Mouse (Mus musculus): ENCODE data around the gene Cebpb. TPM values are rescaled to one million over a fixed set of nuclear protein-coding genes. Genes with fewer than 3 reads are reported as not detected.

Gene Cebpb
- polyA plus RNA-seq, 1 experiment: 16.7 TPM

DNA sequence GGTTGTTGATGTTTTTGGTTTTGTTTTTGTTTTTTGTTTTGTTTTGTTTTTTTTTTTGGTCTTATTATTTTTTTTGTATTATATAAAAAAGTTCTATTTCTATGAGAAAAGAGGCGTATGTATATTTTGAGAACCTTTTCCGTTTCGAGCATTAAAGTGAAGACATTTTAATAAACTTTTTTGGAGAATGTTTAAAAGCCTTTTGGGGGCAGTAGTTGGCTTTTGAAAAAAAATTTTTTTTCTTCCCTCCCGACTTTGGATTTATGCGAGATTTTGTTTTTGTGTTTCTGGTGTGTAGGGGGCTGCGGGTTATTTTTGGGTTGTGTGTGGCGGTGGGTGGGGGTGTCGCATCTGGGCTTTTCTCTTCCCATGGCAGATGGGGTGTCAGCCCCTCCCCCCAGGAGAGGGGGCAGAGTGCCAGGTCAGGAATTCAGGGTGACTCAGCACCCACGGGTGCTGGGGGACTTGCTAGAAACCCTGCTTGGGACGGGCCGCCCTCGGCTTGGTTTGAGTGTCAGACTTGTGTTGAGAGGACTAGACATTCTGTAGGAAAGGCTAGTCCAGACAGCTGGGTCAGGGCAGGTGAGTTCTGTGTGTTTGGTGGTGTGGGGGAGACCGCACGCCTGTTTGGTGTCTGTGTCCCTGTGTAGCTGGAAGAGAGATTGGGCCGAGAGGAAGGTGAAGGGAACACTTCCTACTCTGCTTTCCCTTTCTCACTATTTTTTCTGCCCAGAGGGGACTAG, 1.7 kb downstream of the Cebpb start:
- Histone ChIP-seq H3K4me3 (ENCODE audit: insufficient read depth, low read length) (peak overlapping the region; percentile 92), H3K4me1 (ENCODE audit: control insufficient read depth, insufficient read depth, low read length) (peaks cover 6% of the 10 kb centered on the region), H3K27ac (ENCODE audit: insufficient read depth, low read length) (peak overlapping the region; percentile 48; the same call in 1 of the 2 replicates)
- no peak for TF ChIP-seq POLR2A (IDR thresholded peaks at IDR 0.05; ENCODE audit: extremely low read depth, insufficient read depth, low read length)

DNA sequence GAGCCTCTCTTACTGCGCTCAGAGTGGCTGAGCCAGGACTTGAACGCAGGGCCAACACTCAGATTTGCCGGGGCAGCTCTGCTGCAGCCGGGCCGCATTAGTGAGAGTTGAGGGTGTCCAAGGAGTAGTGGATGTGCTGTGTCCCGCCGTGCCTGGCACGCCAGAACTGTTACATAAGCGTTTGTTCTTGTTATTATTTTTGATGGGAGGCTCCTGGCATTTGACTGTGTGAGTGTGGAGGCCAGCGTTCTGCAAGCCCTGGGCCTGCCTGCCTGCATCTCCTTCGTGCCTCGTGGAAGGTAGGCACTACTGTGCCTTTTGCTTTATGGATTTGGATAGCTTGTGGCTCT, 2.2 kb downstream of the Cebpb start:
- H3K27ac ChIP-seq (ENCODE audit: insufficient read depth, low read length): no peak overlapping the region; the same call in 1 of the 2 replicates
- peak overlapping the region; percentile 92 for H3K4me3 ChIP-seq (ENCODE audit: insufficient read depth, low read length)
- TF ChIP-seq CTCF (IDR thresholded peaks at IDR 0.05; ENCODE audit: extremely low read depth, insufficient read depth, low read length) (no peak), POLR2A (IDR thresholded peaks at IDR 0.05; ENCODE audit: extremely low read depth, insufficient read depth, low read length) (no peak)
- H3K4me1 ChIP-seq (ENCODE audit: control insufficient read depth, insufficient read depth, low read length): peaks cover 6% of the 10 kb centered on the region

DNA sequence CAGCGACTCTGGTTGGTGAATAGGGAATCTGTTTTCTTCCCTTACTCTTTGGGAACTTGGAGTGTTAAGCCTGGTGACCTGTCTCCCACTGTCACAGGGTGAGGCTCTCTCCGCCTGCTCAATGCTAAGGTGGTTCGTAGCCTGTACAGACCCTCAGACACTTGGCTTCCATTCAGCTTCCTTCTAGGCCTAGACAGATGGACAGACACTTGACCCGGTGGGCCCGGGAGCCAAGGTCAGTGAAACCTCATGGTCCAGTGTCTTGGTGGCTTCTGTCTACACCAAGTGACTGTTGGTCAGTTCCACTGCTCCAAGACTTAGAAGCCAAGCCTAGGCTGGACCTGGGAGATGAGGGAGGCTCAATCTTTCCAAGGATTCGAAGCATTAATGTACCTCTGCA, 2.7 kb downstream of the Cebpb start:
- Histone ChIP-seq H3K4me3 (ENCODE audit: insufficient read depth, low read length) (peak overlapping the region; percentile 92; the same call in 1 of the 2 replicates), H3K4me1 (ENCODE audit: control insufficient read depth, insufficient read depth, low read length) (peaks cover 6% of the 10 kb centered on the region), H3K27ac (ENCODE audit: insufficient read depth, low read length) (no peak overlapping the region)
- TF ChIP-seq POLR2A (IDR thresholded peaks at IDR 0.05; ENCODE audit: extremely low read depth, insufficient read depth, low read length): no peak
- no peak for TF ChIP-seq CTCF (IDR thresholded peaks at IDR 0.05; ENCODE audit: extremely low read depth, insufficient read depth, low read length)

DNA sequence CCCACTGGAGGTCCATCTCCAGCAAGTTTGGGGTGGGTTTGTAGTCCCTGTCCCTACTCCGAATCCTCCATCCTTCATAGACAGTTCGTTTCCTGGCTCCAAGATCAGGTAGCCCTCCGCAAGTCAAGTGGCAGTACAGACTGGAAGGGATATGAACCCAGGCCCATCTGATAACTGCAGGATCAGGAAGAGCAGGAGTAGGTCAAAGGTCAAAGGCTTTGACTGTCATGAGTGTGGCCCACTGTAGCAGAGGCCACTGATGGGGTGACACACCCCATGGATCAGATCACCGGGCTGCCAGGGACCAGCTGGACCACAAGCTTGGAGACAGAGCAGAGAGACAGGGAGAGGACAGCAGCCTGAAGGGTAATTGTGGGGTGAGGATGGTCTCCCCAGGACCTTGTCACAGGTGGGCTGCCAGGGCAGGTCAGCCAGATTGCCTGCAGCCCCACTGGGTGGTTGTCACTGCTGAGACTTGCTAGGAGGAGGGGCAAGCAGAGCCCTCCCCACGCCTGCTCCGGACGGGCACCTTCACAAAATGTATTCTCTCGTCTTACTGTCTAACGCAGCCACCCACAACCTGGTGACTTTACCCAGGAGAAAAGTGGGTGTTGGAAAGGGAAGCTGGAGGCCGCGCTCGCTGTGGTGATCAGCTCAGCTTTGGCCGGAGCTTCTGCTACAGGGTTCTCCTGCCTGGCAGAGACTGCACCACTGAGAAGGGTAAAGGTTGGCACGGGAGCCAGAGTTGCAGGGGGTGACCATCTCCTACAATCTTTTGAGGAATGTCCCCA, 3.4 kb downstream of the Cebpb start:
- Histone ChIP-seq H3K4me1 (ENCODE audit: control insufficient read depth, insufficient read depth, low read length) (peaks cover 6% of the 10 kb centered on the region), H3K4me3 (ENCODE audit: insufficient read depth, low read length) (peak overlapping the region; percentile 92; the same call in 1 of the 2 replicates), H3K27ac (ENCODE audit: insufficient read depth, low read length) (no peak overlapping the region)
- no peak for TF ChIP-seq CTCF (IDR thresholded peaks at IDR 0.05; ENCODE audit: extremely low read depth, insufficient read depth, low read length)
- TF ChIP-seq POLR2A (IDR thresholded peaks at IDR 0.05; ENCODE audit: extremely low read depth, insufficient read depth, low read length): no peak

DNA sequence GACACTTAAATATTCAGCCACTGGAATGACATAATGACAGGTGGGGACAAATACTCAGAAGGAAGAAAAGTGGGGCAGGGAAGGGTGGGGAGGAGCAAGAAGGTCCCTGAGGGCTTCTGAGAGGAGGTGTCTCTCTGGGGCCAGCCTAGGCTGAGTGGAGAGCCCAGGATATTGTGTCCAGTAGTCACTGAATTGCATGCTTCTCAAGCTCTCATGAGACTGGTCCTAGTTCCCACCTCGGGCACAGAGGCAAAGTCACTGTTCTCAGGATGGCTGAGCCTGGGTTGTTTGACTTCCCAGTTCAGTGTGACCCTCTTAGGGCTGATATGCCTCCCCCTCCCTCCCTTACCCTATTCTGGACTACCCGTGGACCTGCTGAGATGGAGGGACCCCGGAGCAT, 4.1 kb downstream of the Cebpb start:
- no peak for TF ChIP-seq POLR2A (IDR thresholded peaks at IDR 0.05; ENCODE audit: extremely low read depth, insufficient read depth, low read length)
- no peak for TF ChIP-seq CTCF (IDR thresholded peaks at IDR 0.05; ENCODE audit: extremely low read depth, insufficient read depth, low read length)
- peaks cover 6% of the 10 kb centered on the region for H3K4me1 ChIP-seq (ENCODE audit: control insufficient read depth, insufficient read depth, low read length)
- H3K4me3 ChIP-seq (ENCODE audit: insufficient read depth, low read length): no peak overlapping the region
- H3K27ac ChIP-seq (ENCODE audit: insufficient read depth, low read length): no peak overlapping the region

DNA sequence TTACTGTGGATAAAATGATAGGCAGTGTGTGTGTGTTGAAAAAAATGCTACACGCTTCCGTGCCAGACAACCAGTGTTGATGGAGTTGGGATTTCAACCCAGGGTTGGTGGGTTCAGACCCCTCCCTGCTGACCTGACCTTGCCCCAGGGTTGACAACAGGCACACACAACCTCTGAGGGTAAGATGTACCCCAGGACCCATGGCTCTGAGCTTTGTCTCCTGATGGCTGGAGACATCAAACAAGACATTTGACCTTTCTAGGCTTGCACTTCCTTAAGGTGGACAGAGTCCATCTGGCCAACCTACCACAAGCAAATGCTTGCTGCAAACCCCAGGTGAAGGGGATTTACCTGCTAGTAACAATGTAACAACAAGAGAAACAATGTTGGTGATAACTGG, 4.8 kb downstream of the Cebpb start:
- peaks cover 6% of the 10 kb centered on the region for H3K4me1 ChIP-seq (ENCODE audit: control insufficient read depth, insufficient read depth, low read length)
- no peak overlapping the region for H3K4me3 ChIP-seq (ENCODE audit: insufficient read depth, low read length)
- H3K27ac ChIP-seq (ENCODE audit: insufficient read depth, low read length): no peak overlapping the region
- TF ChIP-seq POLR2A (IDR thresholded peaks at IDR 0.05; ENCODE audit: extremely low read depth, insufficient read depth, low read length) (no peak), CTCF (IDR thresholded peaks at IDR 0.05; ENCODE audit: extremely low read depth, insufficient read depth, low read length) (no peak)

DNA sequence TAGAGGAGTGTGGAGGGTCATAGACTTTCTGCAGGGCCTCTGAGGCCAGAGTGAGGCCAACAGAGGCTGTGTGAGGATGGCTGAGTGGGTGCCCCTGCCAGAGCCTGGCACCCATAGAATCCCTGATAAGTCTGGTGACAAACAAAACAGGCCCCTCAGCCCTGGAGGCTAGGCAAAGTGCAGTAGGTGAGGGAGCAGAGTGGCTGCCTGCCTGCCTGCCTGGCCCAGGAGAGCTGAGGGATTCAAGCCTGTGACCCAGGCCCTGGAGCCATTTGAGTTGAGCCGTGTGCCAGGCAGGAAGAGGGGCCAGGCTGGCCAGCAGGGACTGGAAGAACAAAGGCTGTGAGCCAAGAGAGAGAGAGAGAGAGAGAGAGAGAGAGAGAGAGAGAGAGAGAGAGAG, 5.5 kb downstream of the Cebpb start:
- TF ChIP-seq CTCF (IDR thresholded peaks at IDR 0.05; ENCODE audit: extremely low read depth, insufficient read depth, low read length) (no peak), POLR2A (IDR thresholded peaks at IDR 0.05; ENCODE audit: extremely low read depth, insufficient read depth, low read length) (no peak)
- peaks cover 6% of the 10 kb centered on the region for H3K4me1 ChIP-seq (ENCODE audit: control insufficient read depth, insufficient read depth, low read length)
- H3K4me3 ChIP-seq (ENCODE audit: insufficient read depth, low read length): no peak overlapping the region
- no peak overlapping the region for H3K27ac ChIP-seq (ENCODE audit: insufficient read depth, low read length)

DNA sequence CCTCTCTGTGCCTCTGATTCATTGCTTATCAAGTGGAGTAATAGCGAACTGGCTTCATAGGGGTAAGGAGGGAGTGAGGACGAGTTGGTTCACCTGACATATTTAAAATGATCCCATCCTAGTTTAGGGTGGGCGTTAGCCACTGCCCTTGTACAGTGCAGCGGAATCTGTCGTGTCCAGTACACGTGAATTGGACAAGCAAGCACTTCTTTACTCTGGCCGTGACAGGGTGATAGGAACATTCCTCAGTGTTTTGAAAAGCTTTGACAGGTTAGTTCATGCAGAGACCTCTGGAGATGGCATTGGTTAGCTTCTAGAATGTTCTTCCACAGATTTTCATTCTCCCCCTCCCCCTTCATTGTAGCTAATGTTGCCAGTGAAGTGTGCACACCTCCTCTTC, 6.2 kb downstream of the Cebpb start:
- TF ChIP-seq CTCF (IDR thresholded peaks at IDR 0.05; ENCODE audit: extremely low read depth, insufficient read depth, low read length) (no peak), POLR2A (IDR thresholded peaks at IDR 0.05; ENCODE audit: extremely low read depth, insufficient read depth, low read length) (no peak)
- H3K27ac ChIP-seq (ENCODE audit: insufficient read depth, low read length): no peak overlapping the region
- H3K4me3 ChIP-seq (ENCODE audit: insufficient read depth, low read length): no peak overlapping the region
- H3K4me1 ChIP-seq (ENCODE audit: control insufficient read depth, insufficient read depth, low read length): peaks cover 6% of the 10 kb centered on the region

DNA sequence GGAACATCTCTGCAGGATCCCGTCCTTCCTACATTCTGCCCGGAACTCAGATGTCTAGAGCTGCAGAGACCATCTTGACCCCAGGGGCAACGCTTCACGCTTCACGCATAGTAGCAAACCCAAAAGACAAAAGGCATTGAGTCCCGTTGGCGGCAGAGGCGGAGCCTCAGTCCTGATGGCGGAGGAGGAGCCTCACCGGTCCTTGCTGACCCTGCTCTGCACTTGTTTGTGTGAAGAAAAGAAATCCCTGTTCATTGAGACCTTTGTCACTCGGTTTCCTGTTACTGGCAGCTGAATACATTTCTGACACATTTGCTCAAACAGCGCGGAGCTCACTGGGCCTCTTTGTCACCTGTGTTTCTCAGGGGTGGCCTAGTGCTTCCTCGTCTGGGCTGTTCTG, 6.8 kb downstream of the Cebpb start:
- Histone ChIP-seq H3K4me3 (ENCODE audit: insufficient read depth, low read length) (no peak overlapping the region), H3K4me1 (ENCODE audit: control insufficient read depth, insufficient read depth, low read length) (peaks cover 6% of the 10 kb centered on the region), H3K27ac (ENCODE audit: insufficient read depth, low read length) (no peak overlapping the region)
- no peak for TF ChIP-seq POLR2A (IDR thresholded peaks at IDR 0.05; ENCODE audit: extremely low read depth, insufficient read depth, low read length)
- no peak for TF ChIP-seq CTCF (IDR thresholded peaks at IDR 0.05; ENCODE audit: extremely low read depth, insufficient read depth, low read length)

DNA sequence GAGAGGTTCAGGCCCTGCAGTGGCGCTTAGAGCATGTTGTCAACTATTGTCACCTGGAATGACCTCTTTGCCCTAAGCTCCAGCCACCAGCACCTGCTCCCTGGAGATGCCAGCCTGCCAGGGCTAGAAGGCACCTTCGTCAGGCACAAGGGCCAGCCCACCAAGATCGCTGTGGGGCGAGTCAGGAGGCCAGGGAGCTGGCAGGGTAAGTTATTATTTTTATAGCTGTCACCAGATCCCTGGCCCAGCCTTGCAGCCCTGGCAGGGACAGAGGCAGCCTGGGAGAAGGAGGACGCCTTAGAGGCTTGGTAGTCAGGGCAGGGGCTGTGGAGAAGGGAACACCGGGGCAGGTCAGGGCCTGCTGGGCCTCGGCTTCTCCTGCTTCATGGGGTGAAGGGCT, 7.4 kb downstream of the Cebpb start:
- Histone ChIP-seq H3K4me3 (ENCODE audit: insufficient read depth, low read length) (no peak overlapping the region), H3K4me1 (ENCODE audit: control insufficient read depth, insufficient read depth, low read length) (peaks cover 6% of the 10 kb centered on the region), H3K27ac (ENCODE audit: insufficient read depth, low read length) (no peak overlapping the region)
- no peak for TF ChIP-seq POLR2A (IDR thresholded peaks at IDR 0.05; ENCODE audit: extremely low read depth, insufficient read depth, low read length)
- no peak for TF ChIP-seq CTCF (IDR thresholded peaks at IDR 0.05; ENCODE audit: extremely low read depth, insufficient read depth, low read length)
